Mouse (Mus musculus) small intestine, adult 2 months (tissue): ENCODE results near the gene Nfatc2. TPM values are rescaled to one million over a fixed set of nuclear protein-coding genes. Genes with fewer than 3 reads are reported as not detected.

Source experiments
- H3K27ac ChIP-seq: fragments of 200-500 bp; 2 replicates; pipeline ENCODE4 v1.5.1; 2012; ENCODE audit warnings: low read depth, low read length, control low read depth, inconsistent platforms; ENCODE audit not compliant: insufficient read depth
- H3K27me3 ChIP-seq: fragments of 200-500 bp; 2 replicates; pipeline ENCODE4 v1.6.1; 2012; ENCODE audit warnings: mild to moderate bottlenecking, moderate library complexity, low read length, inconsistent platforms; ENCODE audit not compliant: control insufficient read depth, insufficient read depth
- H3K36me3 ChIP-seq: fragments of 200-500 bp; 2 replicates; pipeline ENCODE4 v1.6.1; 2012; ENCODE audit warnings: mild to moderate bottlenecking, low read length, control low read depth, inconsistent platforms; ENCODE audit not compliant: control insufficient read depth, insufficient read depth
- H3K4me1 ChIP-seq: fragments of 200-500 bp; 2 replicates; pipeline ENCODE4 v1.6.1; 2012; ENCODE audit warnings: low read length, inconsistent platforms, mixed read lengths; ENCODE audit not compliant: control insufficient read depth, insufficient read depth, insufficient read length
- H3K4me3 ChIP-seq: fragments of 200-500 bp; 2 replicates; pipeline ENCODE4 v1.5.1; 2012; ENCODE audit warnings: low read depth, mild to moderate bottlenecking, control low read depth, inconsistent platforms, low read length, moderate library complexity
- CTCF ChIP-seq: fragments of 200-500 bp; IDR thresholded peaks from 2 replicates; pipeline ENCODE4 v1.5.1; 2012; ENCODE audit warnings: low read depth, mild to moderate bottlenecking, control low read depth, inconsistent platforms, low read length, moderate library complexity, mixed read lengths; ENCODE audit not compliant: insufficient replicate concordance, insufficient read length; ENCODE audit errors: extremely low read depth
- POLR2A ChIP-seq: fragments of 200-500 bp; IDR thresholded peaks from 2 replicates; pipeline ENCODE4 v1.6.1; 2012; ENCODE audit warnings: low read depth, mild to moderate bottlenecking, control low read depth, inconsistent platforms, low read length, moderate library complexity
- WGBS: fragments of 180-500 bp; shearing (Covaris S2); methylation state at CpG from one replicate; pipeline ENCODE4 v1.1.7; 2018; 5-methylcytosine and 5-hydroxymethylcytosine counted together
- polyA plus RNA-seq: library from polyadenylated mRNA; depleted of rRNA; stranded (reverse); fragments of >200 nt; gene quantifications from 2 replicates; pipeline ENCODE4 v1.2.3, GENCODE M21; 2012

Gene Nfatc2
- polyA plus RNA-seq, 1 experiment = 3.9 TPM

GRCm38 (mm10) chr2:168488158-168488925 is 113.1 kb downstream of the Nfatc2 start:
- Histone ChIP-seq H3K36me3 (no peaks in the 10 kb centered on the region), H3K4me3 (no peak overlapping the region), H3K27me3 (no peaks in the 10 kb centered on the region), H3K27ac (no peak overlapping the region), H3K4me1 (no peaks in the 10 kb centered on the region)
- WGBS = 77% methylated on average over 11 of the region's 11 CpGs
- no peak for TF ChIP-seq POLR2A
- TF ChIP-seq CTCF = no peak

DNA sequence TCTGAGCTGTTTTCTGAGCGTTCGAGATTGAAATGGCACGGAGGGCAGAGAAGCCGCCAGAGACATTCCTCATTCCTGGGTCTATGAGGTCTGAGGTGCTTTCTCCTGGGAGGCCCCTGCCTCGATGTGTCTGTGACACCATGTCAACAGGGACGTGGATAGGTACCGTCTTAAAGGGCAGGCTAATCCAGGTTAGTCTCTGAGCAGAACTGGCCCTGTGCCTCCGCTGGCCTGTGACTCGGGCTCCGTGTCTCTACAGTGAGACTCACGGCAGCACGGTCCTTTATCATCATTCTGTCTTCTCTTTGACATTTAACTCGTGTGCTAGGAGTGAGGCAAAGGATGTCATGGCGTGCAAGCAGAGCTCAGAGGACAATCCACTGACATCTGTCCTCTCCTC is 120.3 kb downstream of the Nfatc2 start:
- 88% methylated on average over 14 of the region's 14 CpGs for WGBS
- Histone ChIP-seq H3K27ac (no peak overlapping the region), H3K4me1 (no peaks in the 10 kb centered on the region), H3K4me3 (no peak overlapping the region), H3K27me3 (no peaks in the 10 kb centered on the region), H3K36me3 (no peaks in the 10 kb centered on the region)
- TF ChIP-seq POLR2A = no peak
- TF ChIP-seq CTCF = no peak

DNA sequence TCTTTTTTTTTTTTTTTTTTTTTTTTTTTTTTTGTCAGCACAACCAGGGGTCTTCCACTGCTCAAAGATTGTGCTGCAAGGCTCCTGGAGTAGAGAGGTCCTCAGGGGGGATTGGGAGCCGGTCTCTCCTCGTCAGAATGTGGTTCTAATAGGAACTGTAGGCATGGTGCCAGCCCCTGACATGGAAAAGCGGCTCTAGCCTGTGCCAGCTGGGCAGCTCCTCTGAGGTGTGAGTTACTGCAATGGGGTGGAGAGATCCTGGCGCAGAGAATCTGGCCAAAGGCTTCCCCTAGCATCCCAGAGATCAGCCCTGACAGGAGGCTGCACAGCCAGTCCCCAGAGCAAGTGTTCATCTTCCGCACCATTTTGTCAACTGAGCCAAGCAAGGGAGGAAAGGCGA is 120.8 kb downstream of the Nfatc2 start:
- WGBS = 76% methylated on average over 6 of the region's 6 CpGs
- H3K4me1 ChIP-seq = no peaks in the 10 kb centered on the region
- no peak for TF ChIP-seq POLR2A
- no peak for TF ChIP-seq CTCF

DNA sequence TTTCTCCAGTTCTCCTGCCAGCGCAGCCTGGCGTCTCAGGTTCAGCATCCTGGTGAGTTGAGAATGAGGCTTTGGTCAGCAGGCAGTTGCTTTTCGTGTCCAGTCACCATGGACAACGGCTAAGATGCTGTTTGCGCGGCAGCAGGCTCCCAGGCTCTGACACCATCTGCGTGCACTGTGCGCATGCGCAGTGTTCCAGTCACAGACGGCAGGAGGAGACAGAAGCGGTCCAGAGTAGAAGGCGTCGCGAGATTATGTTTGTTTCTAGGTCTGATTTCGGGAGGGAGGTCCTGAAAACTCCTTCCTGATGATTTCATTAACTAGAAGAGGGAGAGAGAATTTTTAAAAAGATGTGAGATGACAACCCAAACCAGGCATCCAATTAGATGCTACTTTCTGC is 121.5 kb downstream of the Nfatc2 start:
- WGBS = 92% methylated on average over 15 of the region's 15 CpGs
- Histone ChIP-seq H3K27me3 (no peaks in the 10 kb centered on the region), H3K27ac (no peak overlapping the region), H3K4me3 (no peak overlapping the region), H3K36me3 (no peaks in the 10 kb centered on the region), H3K4me1 (no peaks in the 10 kb centered on the region)
- no peak for TF ChIP-seq POLR2A
- no peak for TF ChIP-seq CTCF

More for the DNA sequence above, 120.8 kb downstream of the Nfatc2 start:
- Histone ChIP-seq H3K4me3 (no peak overlapping the region), H3K27me3 (no peaks in the 10 kb centered on the region), H3K36me3 (no peaks in the 10 kb centered on the region), H3K27ac (no peak overlapping the region)

DNA sequence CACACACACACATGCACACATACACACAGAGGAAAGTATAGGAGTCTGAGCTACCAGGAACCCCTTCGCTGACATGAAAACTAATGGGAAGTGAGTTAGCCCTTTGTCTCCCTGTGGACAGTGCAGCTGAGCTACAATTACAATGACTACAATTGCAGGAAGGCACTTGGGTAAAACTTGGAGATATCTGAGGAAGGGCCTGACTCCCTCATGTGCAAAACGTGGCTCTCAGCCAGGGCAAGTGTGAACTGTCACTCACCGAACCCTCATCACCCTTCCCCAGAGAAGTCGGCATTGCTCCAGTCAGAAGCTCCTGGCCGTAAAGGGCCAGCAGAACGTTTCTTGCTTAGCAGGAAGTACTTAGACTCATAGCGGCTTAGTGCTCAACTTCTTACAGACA is 123.0 kb downstream of the Nfatc2 start:
- WGBS = 42% methylated on average over 7 of the region's 7 CpGs
- TF ChIP-seq POLR2A (no peak), CTCF (no peak)

GRCm38 (mm10) chr2:168473496-168473895 is 128.0 kb downstream of the Nfatc2 start:
- peaks cover 2% of the 10 kb centered on the region; the same call in 1 of the 2 replicates for H3K4me1 ChIP-seq
- H3K4me3 ChIP-seq = no peak overlapping the region
- whole genome bisulfite sequencing = 72% methylated on average over 9 of the region's 9 CpGs
- no peaks in the 10 kb centered on the region for H3K36me3 ChIP-seq
- no peaks in the 10 kb centered on the region for H3K27me3 ChIP-seq
- no peak overlapping the region for H3K27ac ChIP-seq
- no peak for TF ChIP-seq CTCF
- TF ChIP-seq POLR2A = 0 out of 2 replicates have a peak, but pooled peaks have one; percentile 27

More for the DNA sequence above, 123.0 kb downstream of the Nfatc2 start:
- Histone ChIP-seq H3K36me3 (no peaks in the 10 kb centered on the region), H3K27me3 (no peaks in the 10 kb centered on the region), H3K27ac (no peak overlapping the region), H3K4me3 (no peak overlapping the region), H3K4me1 (no peaks in the 10 kb centered on the region; the same call in 1 of the 2 replicates)

DNA sequence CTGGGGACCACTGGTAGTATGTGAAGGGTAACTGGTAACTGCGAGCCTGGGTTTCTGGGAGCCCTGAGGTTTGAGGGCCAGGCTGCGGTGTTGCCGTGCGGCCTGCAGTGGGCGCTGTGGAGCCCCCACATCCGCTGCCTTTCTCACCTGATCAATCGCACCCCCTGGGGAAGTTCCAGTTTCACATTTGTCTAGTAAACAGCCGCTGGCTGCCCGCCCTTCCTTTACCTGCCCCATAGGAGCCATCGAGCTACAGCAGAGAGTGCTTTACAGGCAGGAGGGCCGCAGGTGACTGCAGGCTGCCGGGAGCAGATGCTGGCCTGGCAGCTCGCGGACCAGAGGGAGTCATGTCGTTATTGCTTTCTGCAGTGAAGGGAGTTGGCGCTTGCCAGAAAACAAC is 128.6 kb downstream of the Nfatc2 start:
- TF ChIP-seq POLR2A = no peak
- peak; percentile 93 for TF ChIP-seq CTCF
- Histone ChIP-seq H3K4me1 (peaks cover 2% of the 10 kb centered on the region; the same call in 1 of the 2 replicates), H3K27me3 (no peaks in the 10 kb centered on the region), H3K4me3 (peak overlapping the region; percentile 56), H3K36me3 (no peaks in the 10 kb centered on the region), H3K27ac (no peak overlapping the region)
- 4% methylated on average over 16 of the region's 16 CpGs for WGBS

- TF ChIP-seq POLR2A = no peak
- peak; percentile 83; the same call in 1 of the 2 replicates for TF ChIP-seq CTCF
- Histone ChIP-seq H3K27me3 (no peaks in the 10 kb centered on the region), H3K4me3 (no peak overlapping the region), H3K4me1 (peaks cover 2% of the 10 kb centered on the region; the same call in 1 of the 2 replicates), H3K27ac (no peak overlapping the region), H3K36me3 (no peaks in the 10 kb centered on the region)
- WGBS = 9% methylated on average over 4 of the region's 4 CpGs
These were observed 132.4 kb downstream of the Nfatc2 start for GRCm38 (mm10) chr2:168469032-168469431.
